Mouse (Mus musculus): ENCODE results near the gene Dcx. TPM values are rescaled to one million over a fixed set of nuclear protein-coding genes. Genes with fewer than 3 reads are reported as not detected.
A peak's percentile ranks its signal among the peaks of the same experiment; 100 is the strongest.

The Dcx gene
- 0.03 TPM for polyA plus RNA-seq (2021)

GRCm38 (mm10) chrX:143932958-143933357, at the start of gene Dcx:
TSS of gene Dcx (minus strand) at chrX:143933311.
- peaks cover 21% of the 10 kb centered on the region for H3K27me3 ChIP-seq
- ChIA-PET POLR2A (interaction anchor here (0.6 kb wide), 1 partner anchor 38 kb away, joined by 3 read pairs; no protein-coding TSS in a partner anchor), CTCF (interaction anchor here (1.2 kb wide), 1 partner anchor 10 kb away, joined by 3 read pairs; no protein-coding TSS in a partner anchor)
- DNase-seq (ENCODE audit: low read depth, low spot score) (no peak), ATAC-seq (no peak)
- in situ Hi-C loops (cut with MboI; ENCODE audit: low pct_unique_long_range_greater_than_20kb): loop anchor here (5.0 kb wide), 1 partner anchor 34 kb away; no protein-coding TSS in a partner anchor
- no peak for TF ChIP-seq CTCF (IDR thresholded peaks at IDR 0.05)

- H3K27me3 ChIP-seq: peaks cover 17% of the 10 kb centered on the region
- ATAC-seq: peak; percentile 62
- POLR2A ChIA-PET: no interaction called here
- CTCF ChIA-PET: no interaction called here
- peak; percentile 7 for DNase-seq (ENCODE audit: low read depth, low spot score)
- in situ Hi-C loops (cut with MboI; ENCODE audit: low pct_unique_long_range_greater_than_20kb): loop anchor here (5.0 kb wide), 1 partner anchor 34 kb away; the partner anchor contains the start of gene Dcx
- no peak for TF ChIP-seq CTCF (IDR thresholded peaks at IDR 0.05)
Observed at GRCm38 (mm10) chrX:143966249-143966648, 33.1 kb upstream of the Dcx start.

GRCm38 (mm10) chrX:143933671-143934070, 560 bp upstream of the Dcx start:
- ATAC-seq: no peak
- ChIA-PET POLR2A (no interaction called here), CTCF (interaction anchor here (1.2 kb wide), 1 partner anchor 10 kb away, joined by 3 read pairs; no protein-coding TSS in a partner anchor)
- peaks cover 14% of the 10 kb centered on the region for H3K27me3 ChIP-seq
- no peak for DNase-seq (ENCODE audit: low read depth, low spot score)
- in situ Hi-C loops (cut with MboI; ENCODE audit: low pct_unique_long_range_greater_than_20kb): loop anchor here (5.0 kb wide), 1 partner anchor 34 kb away; no protein-coding TSS in a partner anchor
- TF ChIP-seq CTCF (IDR thresholded peaks at IDR 0.05): no peak

GRCm38 (mm10) chrX:143932530-143932929, 581 bp downstream of the Dcx start:
- ATAC-seq (no peak), DNase-seq (ENCODE audit: low read depth, low spot score) (no peak)
- peaks cover 22% of the 10 kb centered on the region for H3K27me3 ChIP-seq
- TF ChIP-seq CTCF (IDR thresholded peaks at IDR 0.05): no peak
- ChIA-PET POLR2A (interaction anchor here (0.6 kb wide), 1 partner anchor 38 kb away, joined by 3 read pairs; no protein-coding TSS in a partner anchor), CTCF (interaction anchor here (1.2 to 1.8 kb wide), 3 partner anchors 11 to 38 kb away, joined by 3 read pairs; no protein-coding TSS in a partner anchor)
- in situ Hi-C loops (cut with MboI; ENCODE audit: low pct_unique_long_range_greater_than_20kb): loop anchor here (5.0 kb wide), 1 partner anchor 35 kb away; no protein-coding TSS in a partner anchor

GRCm38 (mm10) chrX:143931400-143932185, 1.5 kb downstream of the Dcx start:
- POLR2A ChIA-PET: no interaction called here
- DNase-seq (ENCODE audit: low read depth, low spot score) (no peak), ATAC-seq (no peak)
- H3K27me3 ChIP-seq: peaks cover 22% of the 10 kb centered on the region
- CTCF ChIA-PET: interaction anchor here (1.2 to 1.8 kb wide), 2 partner anchors 16 to 37 kb away, joined by 3 read pairs; no protein-coding TSS in a partner anchor
- in situ Hi-C loops (cut with MboI; ENCODE audit: low pct_unique_long_range_greater_than_20kb): loop anchor here (5.0 kb wide), 1 partner anchor 36 kb away; no protein-coding TSS in a partner anchor
- no peak for TF ChIP-seq CTCF (IDR thresholded peaks at IDR 0.05)

- ChIA-PET POLR2A (no interaction called here), CTCF (no interaction called here)
- in situ Hi-C loops (cut with MboI; ENCODE audit: low pct_unique_long_range_greater_than_20kb): no loop called here
- no peak for TF ChIP-seq CTCF (IDR thresholded peaks at IDR 0.05)
- H3K27me3 ChIP-seq: peaks cover 6% of the 10 kb centered on the region
- ATAC-seq: no peak
- DNase-seq (ENCODE audit: low read depth, low spot score): no peak
Observed at GRCm38 (mm10) chrX:143922070-143922469, 11.0 kb downstream of the Dcx start.

- CTCF ChIA-PET: no interaction called here
- in situ Hi-C loops (cut with MboI; ENCODE audit: low pct_unique_long_range_greater_than_20kb): no loop called here
- DNase-seq (ENCODE audit: low read depth, low spot score): no peak
- ATAC-seq: no peak
- H3K27me3 ChIP-seq: peaks cover 28% of the 10 kb centered on the region
- no peak for TF ChIP-seq CTCF (IDR thresholded peaks at IDR 0.05)
- POLR2A ChIA-PET: no interaction called here
Observed at GRCm38 (mm10) chrX:143906699-143907471, 26.2 kb downstream of the Dcx start.

GRCm38 (mm10) chrX:143904689-143905088, 28.4 kb downstream of the Dcx start:
- DNase-seq (ENCODE audit: low read depth, low spot score) (peak; percentile 17), ATAC-seq (no peak)
- CTCF ChIA-PET: no interaction called here
- in situ Hi-C loops (cut with MboI; ENCODE audit: low pct_unique_long_range_greater_than_20kb): no loop called here
- POLR2A ChIA-PET: no interaction called here
- H3K27me3 ChIP-seq: peaks cover 32% of the 10 kb centered on the region
- TF ChIP-seq CTCF (IDR thresholded peaks at IDR 0.05): no peak

GRCm38 (mm10) chrX:143902300-143902699, 30.8 kb downstream of the Dcx start:
- ChIA-PET CTCF (no interaction called here), POLR2A (no interaction called here)
- TF ChIP-seq CTCF (IDR thresholded peaks at IDR 0.05): no peak
- no peak for ATAC-seq
- peaks cover 41% of the 10 kb centered on the region for H3K27me3 ChIP-seq
- DNase-seq (ENCODE audit: low read depth, low spot score): no peak
- in situ Hi-C loops (cut with MboI; ENCODE audit: low pct_unique_long_range_greater_than_20kb): no loop called here

- ATAC-seq (no peak), DNase-seq (ENCODE audit: low read depth, low spot score) (no peak)
- POLR2A ChIA-PET: no interaction called here
- in situ Hi-C loops (cut with MboI; ENCODE audit: low pct_unique_long_range_greater_than_20kb): no loop called here
- CTCF ChIA-PET: no interaction called here
- no peak for TF ChIP-seq CTCF (IDR thresholded peaks at IDR 0.05)
- peaks cover 46% of the 10 kb centered on the region for H3K27me3 ChIP-seq
Observed at GRCm38 (mm10) chrX:143897363-143898285, 35.5 kb downstream of the Dcx start.
